Mouse (Mus musculus) intestine, postnatal 0 days (tissue): ENCODE data around the gene Cers5. TPM values are rescaled to one million over a fixed set of nuclear protein-coding genes. Genes with fewer than 3 reads are reported as not detected.
A peak's percentile ranks its signal among the peaks of the same experiment; 100 is the strongest.

Experiments
- ATAC-seq: fragments of 200-750 bp; cut with Nextera tagmentation; 2 replicates; pipeline ENCODE4 v1.8.0; 2017; ENCODE audit warnings: mild to moderate bottlenecking, moderate TSS enrichment, moderate library complexity
- H3K27ac ChIP-seq: fragments of 300-500 bp; sonication (generic); 2 replicates; pipeline ENCODE4 v1.5.1; 2014; ENCODE audit warnings: mild to moderate bottlenecking, low read depth, low read length, moderate library complexity
- H3K27me3 ChIP-seq: fragments of 300-500 bp; sonication (generic); replicated peaks from 2 replicates; pipeline ENCODE4 v1.6.1; 2014; ENCODE audit warnings: low read length, mixed read lengths; ENCODE audit not compliant: control insufficient read depth, insufficient read depth
- H3K36me3 ChIP-seq: fragments of 300-500 bp; sonication (generic); 2 replicates; pipeline ENCODE4 v1.6.1; 2014; ENCODE audit warnings: mild to moderate bottlenecking, moderate library complexity; ENCODE audit not compliant: control insufficient read depth, insufficient read depth
- H3K4me1 ChIP-seq: fragments of 300-500 bp; sonication (generic); replicated peaks from 2 replicates; pipeline ENCODE4 v1.6.1; 2014; ENCODE audit warnings: antibody characterized with exemption, low read length, mixed read lengths; ENCODE audit not compliant: control insufficient read depth, insufficient read depth
- H3K4me2 ChIP-seq: fragments of 300-500 bp; sonication (generic); replicated peaks from 2 replicates; pipeline ENCODE4 v1.6.1; 2014; ENCODE audit warnings: low read depth, mild to moderate bottlenecking, moderate library complexity
- H3K4me3 ChIP-seq: fragments of 300-500 bp; sonication (generic); 2 replicates; pipeline ENCODE4 v1.5.1; 2014; ENCODE audit warnings: low read depth, low read length
- H3K9ac ChIP-seq: fragments of 300-500 bp; sonication (generic); 2 replicates; pipeline ENCODE4 v1.6.1; 2014; ENCODE audit warnings: mild to moderate bottlenecking, low read depth, low read length
- H3K9me3 ChIP-seq: fragments of 300-500 bp; sonication (generic); 2 replicates; pipeline ENCODE4 v1.6.1; 2016; ENCODE audit warnings: mixed run types; ENCODE audit not compliant: control insufficient read depth
- CTCF ChIP-seq: sonication (generic); IDR thresholded peaks from 2 replicates; pipeline ENCODE4 v1.5.1; 2016; ENCODE audit warnings: low read depth, mild to moderate bottlenecking, control low read depth, antibody characterized with exemption, moderate library complexity
- WGBS: fragments of 180-500 bp; shearing (Covaris S2); extraction: QIAGEN DNeasy Blood & Tissue Kit; methylation state at CpG from one replicate; pipeline ENCODE4 v1.1.7; 2014; 5-methylcytosine and 5-hydroxymethylcytosine counted together
- polyA plus RNA-seq: library from polyadenylated mRNA; unstranded; fragments of >200 nt; fragmentation: Nextera tagmentation; extraction: Ambion mirVana; gene quantifications from 2 replicates; pipeline ENCODE4 v1.2.1, GENCODE M21; 2015

Cers5 gene
- polyA plus RNA-seq, 1 experiment from 2014 or later = 18.7 TPM

DNA sequence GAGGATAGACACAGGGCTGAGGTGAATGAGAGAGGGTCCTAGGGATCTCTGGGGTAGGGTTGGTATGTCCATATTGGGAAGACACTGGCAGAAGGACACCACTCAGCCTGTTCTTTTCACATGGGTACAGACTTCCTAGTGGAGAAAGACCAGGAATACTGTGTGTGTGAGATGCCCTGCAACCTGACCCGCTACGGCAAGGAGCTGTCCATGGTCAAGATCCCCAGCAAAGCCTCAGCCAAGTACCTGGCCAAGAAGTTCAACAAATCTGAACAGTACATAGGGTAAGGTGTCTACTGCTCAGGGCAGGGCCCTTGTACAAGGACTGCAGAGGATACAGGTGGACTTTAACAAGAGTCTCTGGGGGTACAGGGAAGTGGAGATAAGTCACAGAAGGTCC, 75.4 kb downstream of the Cers5 start:
- Histone ChIP-seq H3K9me3 (no peaks in the 10 kb centered on the region), H3K4me1 (no peaks in the 10 kb centered on the region; the same call in none of the 2 replicates), H3K9ac (no peak overlapping the region), H3K36me3 (no peaks in the 10 kb centered on the region), H3K27ac (no peak overlapping the region), H3K4me3 (no peak overlapping the region), H3K27me3 (no peaks in the 10 kb centered on the region), H3K4me2 (no peak overlapping the region)
- no peak for ATAC-seq
- 7% methylated on average over 2 of the region's 2 CpGs for WGBS
- no peak for TF ChIP-seq CTCF

DNA sequence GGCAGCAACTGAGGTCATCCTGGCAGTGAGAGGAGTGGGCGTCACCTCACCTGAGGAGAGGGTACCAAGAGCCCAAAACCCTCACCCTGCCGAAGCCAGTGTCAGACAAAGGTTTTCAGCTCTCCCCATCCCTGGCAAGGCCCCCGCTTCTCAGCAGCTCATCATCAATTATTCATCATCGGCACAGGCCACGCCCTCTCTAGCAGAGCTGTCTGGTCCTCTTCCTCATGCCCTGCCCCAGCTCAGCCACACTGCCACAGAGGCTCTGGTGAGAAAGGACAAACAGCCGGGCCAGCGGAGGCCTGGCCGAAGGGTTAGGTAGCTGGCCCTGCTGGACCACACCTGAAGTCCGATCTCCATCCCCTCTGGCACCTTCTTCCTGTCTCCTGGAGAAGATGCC, 80.7 kb downstream of the Cers5 start:
- Histone ChIP-seq H3K4me2 (no peak overlapping the region), H3K27ac (no peak overlapping the region), H3K9ac (no peak overlapping the region), H3K4me3 (no peak overlapping the region), H3K9me3 (no peaks in the 10 kb centered on the region), H3K4me1 (no peaks in the 10 kb centered on the region), H3K36me3 (no peaks in the 10 kb centered on the region), H3K27me3 (0 out of 2 replicates have a peak, but pooled peaks cover 2% of the 10 kb centered on the region)
- ATAC-seq = no peak
- 48% methylated on average over 9 of the region's 9 CpGs for WGBS
- no peak for TF ChIP-seq CTCF

DNA sequence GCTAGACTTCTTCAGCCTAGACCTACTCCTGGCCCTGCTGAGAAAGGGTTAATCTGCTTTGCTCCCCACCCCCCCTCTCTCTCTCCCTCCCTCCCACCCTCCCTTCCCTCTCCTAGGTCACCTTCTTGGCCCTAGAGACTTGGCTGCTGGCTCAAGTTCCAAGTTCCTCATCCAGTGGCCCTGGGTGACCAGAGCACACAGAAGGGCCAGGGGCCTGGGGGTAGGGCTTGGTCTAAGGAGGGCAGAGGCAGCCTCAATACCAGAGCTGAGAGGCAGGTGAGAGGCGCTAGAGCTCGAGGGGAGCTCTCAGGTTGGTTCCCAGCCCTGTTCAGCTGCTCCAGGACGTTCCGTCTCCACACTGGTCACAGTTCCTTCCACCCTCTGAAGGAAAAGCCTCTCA, 81.8 kb downstream of the Cers5 start:
- H3K9me3 ChIP-seq = no peaks in the 10 kb centered on the region
- 36% methylated on average over 4 of the region's 4 CpGs for WGBS
- ATAC-seq = no peak

DNA sequence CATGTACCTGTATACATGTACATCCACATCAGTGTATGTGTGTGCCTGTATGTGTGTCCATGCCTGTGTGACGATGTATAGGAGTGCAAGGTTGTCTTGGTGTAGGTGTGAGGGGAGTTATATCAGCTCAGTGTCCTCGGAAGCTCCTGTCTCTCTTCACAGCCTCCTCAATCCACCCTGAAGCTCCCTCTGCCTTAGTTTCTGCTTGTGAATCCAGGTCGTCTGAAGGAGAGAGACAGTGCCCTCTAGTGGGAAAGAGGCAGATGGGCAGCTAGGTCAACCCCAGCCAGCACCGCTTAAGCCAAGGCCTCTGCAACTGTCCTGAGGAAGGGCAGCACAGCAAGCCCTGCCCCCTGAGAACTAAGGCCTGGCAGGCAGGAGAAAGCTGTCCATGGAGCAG, 84.0 kb downstream of the Cers5 start:
- H3K4me1 ChIP-seq = no peaks in the 10 kb centered on the region
- peak; percentile 26; the same call in 1 of the 2 replicates for ATAC-seq
- no peak overlapping the region for H3K27ac ChIP-seq
- peak; percentile 97 for TF ChIP-seq CTCF
- 11% methylated on average over 4 of the region's 4 CpGs for WGBS
- H3K9me3 ChIP-seq = no peaks in the 10 kb centered on the region
- no peak overlapping the region for H3K9ac ChIP-seq
- 0 out of 2 replicates have a peak, but pooled peaks cover 2% of the 10 kb centered on the region for H3K27me3 ChIP-seq
- H3K36me3 ChIP-seq = no peaks in the 10 kb centered on the region
- H3K4me3 ChIP-seq = no peak overlapping the region
- no peak overlapping the region for H3K4me2 ChIP-seq

More for the DNA sequence above, 81.8 kb downstream of the Cers5 start:
- Histone ChIP-seq H3K27ac (no peak overlapping the region), H3K36me3 (no peaks in the 10 kb centered on the region), H3K4me2 (no peak overlapping the region), H3K4me3 (no peak overlapping the region), H3K4me1 (no peaks in the 10 kb centered on the region), H3K27me3 (0 out of 2 replicates have a peak, but pooled peaks cover 2% of the 10 kb centered on the region), H3K9ac (no peak overlapping the region)
- TF ChIP-seq CTCF = no peak

Other genes with a start within 250 kb of the Cers5 start
- 1.5 and 1.6 TPM in 2 replicates for gene Faim2, start 244.7 kb downstream of the Cers5 start, polyA plus RNA-seq
- gene Aqp2, start 193.8 kb downstream of the Cers5 start, polyA plus RNA-seq = not detected in 2 replicates
- gene Aqp5, start 182.1 kb downstream of the Cers5 start, polyA plus RNA-seq = 0.14 TPM in 1 of 2 replicates, not detected in the other
- gene Aqp6, start 171.5 kb downstream of the Cers5 start, polyA plus RNA-seq = not detected in 2 replicates
- gene Racgap1, start 121.2 kb downstream of the Cers5 start, polyA plus RNA-seq = 23.2 and 25.7 TPM in 2 replicates
- gene Asic1, start 102.5 kb downstream of the Cers5 start, polyA plus RNA-seq = 1.4 and 2.1 TPM in 2 replicates
- gene Smarcd1, start 70.8 kb downstream of the Cers5 start, polyA plus RNA-seq = 13.2 and 13.3 TPM in 2 replicates
- gene Gm17349, start 67.4 kb downstream of the Cers5 start, polyA plus RNA-seq = 1.2 and 3.0 TPM in 2 replicates
- gene Gpd1, start 55.4 kb downstream of the Cers5 start, polyA plus RNA-seq = 124 and 136 TPM in 2 replicates
- 298 and 301 TPM in 2 replicates for gene Cox14, start 47.3 kb downstream of the Cers5 start, polyA plus RNA-seq
- 64.3 and 78.9 TPM in 2 replicates for gene Lima1, start 102.6 kb upstream of the Cers5 start, polyA plus RNA-seq
- gene Fam186a, start 194.2 kb upstream of the Cers5 start, polyA plus RNA-seq = not detected in 2 replicates
- 29.7 and 32.5 TPM in 2 replicates for gene Larp4, start 197.2 kb upstream of the Cers5 start, polyA plus RNA-seq